Mouse (Mus musculus) embryo, embryonic 11.5 days (tissue): ENCODE data around the gene Xpnpep2.

Experiments used
- DNase-seq: peaks from one replicate; pipeline ENCODE4 v3.0.0-alpha.2; 2012; ENCODE audit warnings: low read depth, low spot score

Gene Xpnpep2

GRCm38 (mm10) chrX:48158229-48158919 is 49.8 kb downstream of the Xpnpep2 start:
- no peak for DNase-seq

GRCm38 (mm10) chrX:48169892-48170291 is 61.4 kb downstream of the Xpnpep2 start:
- DNase-seq, result no peak

DNA sequence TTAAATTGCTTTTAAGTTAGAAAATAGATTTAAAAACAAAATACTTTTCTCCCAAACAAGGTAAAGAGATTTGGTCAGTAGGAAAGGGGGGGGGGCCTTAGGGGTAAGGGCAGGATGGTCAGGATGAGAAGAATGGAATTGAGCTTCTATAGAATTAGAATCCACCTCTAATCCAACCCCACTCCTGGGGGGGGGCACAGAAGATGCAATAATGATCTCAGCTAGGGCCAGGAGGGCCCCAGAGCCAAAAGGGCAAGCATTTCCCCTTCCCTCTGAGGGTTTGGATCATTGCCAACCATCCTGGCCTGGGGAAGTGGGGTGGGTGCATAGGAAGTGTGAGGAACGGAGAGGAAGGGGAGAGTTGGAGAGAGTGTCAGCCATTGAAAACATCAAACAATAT is 61.8 kb downstream of the Xpnpep2 start:
- no peak for DNase-seq

- DNase-seq, result no peak
These were observed 73.3 kb downstream of the Xpnpep2 start for GRCm38 (mm10) chrX:48181844-48182243.

DNA sequence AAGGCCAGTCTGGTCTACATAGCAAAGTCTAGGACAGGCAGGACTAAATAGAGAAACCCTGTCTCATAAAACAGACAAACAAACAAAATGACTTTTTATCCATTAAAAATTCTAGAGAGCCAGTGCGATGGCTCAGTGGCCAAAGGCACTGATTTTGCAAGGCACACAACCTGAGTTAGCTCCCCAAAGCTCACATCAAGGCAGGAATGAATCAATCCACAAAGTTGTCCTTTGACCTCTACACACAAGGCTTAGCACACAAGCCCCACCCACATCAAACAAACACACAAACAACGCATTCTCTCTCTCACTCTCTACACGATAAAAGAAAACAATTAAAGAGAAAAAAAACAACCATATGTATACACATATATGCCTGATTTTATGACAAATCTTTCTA is 76.2 kb downstream of the Xpnpep2 start:
- DNase-seq, result no peak
